Mouse (Mus musculus) liver, embryonic 11.5 days (tissue): Measurements from ENCODE around the gene Maml3. TPM values are rescaled to one million over a fixed set of nuclear protein-coding genes. Genes with fewer than 3 reads are reported as not detected.

Experiments used
- ATAC-seq: fragments of 200-750 bp; cut with Nextera tagmentation; replicated peaks from 2 replicates; pipeline ENCODE4 v1.8.0; 2017; ENCODE audit warnings: moderate number of reproducible peaks, mild to moderate bottlenecking, moderate TSS enrichment, moderate library complexity; ENCODE audit not compliant: low FRiP score
- DNase-seq: peaks from one replicate; pipeline ENCODE4 v3.0.0-alpha.2; 2017; ENCODE audit warnings: low spot score
- H3K27ac ChIP-seq: fragments of 300-500 bp; sonication (generic); 2 replicates; pipeline ENCODE4 v1.5.1; 2014; ENCODE audit warnings: mild to moderate bottlenecking, low read depth, low read length, control low read depth
- H3K27me3 ChIP-seq: fragments of 300-500 bp; sonication (generic); replicated peaks from 2 replicates; pipeline ENCODE4 v1.6.1; 2014; ENCODE audit warnings: low read length, mixed read lengths; ENCODE audit not compliant: control insufficient read depth, insufficient read depth
- H3K36me3 ChIP-seq: fragments of 300-500 bp; sonication (generic); 2 replicates; pipeline ENCODE4 v1.6.1; 2014; ENCODE audit warnings: mild to moderate bottlenecking, low read length, moderate library complexity, mixed read lengths; ENCODE audit not compliant: control insufficient read depth, insufficient read depth
- H3K4me1 ChIP-seq: fragments of 300-500 bp; sonication (generic); replicated peaks from 2 replicates; pipeline ENCODE4 v1.6.1; 2014; ENCODE audit warnings: low read length, mixed read lengths; ENCODE audit not compliant: control insufficient read depth, insufficient read depth
- H3K4me2 ChIP-seq: fragments of 300-500 bp; sonication (generic); 2 replicates; pipeline ENCODE4 v1.6.1; 2014; ENCODE audit warnings: mild to moderate bottlenecking, control low read depth, moderate library complexity
- H3K4me3 ChIP-seq: fragments of 300-500 bp; sonication (generic); 2 replicates; pipeline ENCODE4 v1.5.1; 2014; ENCODE audit warnings: low read depth, low read length, control low read depth
- H3K9ac ChIP-seq: fragments of 300-500 bp; sonication (generic); 2 replicates; pipeline ENCODE4 v1.6.1; 2014; ENCODE audit warnings: low read depth, low read length, control low read depth
- H3K9me3 ChIP-seq: fragments of 300-500 bp; sonication (generic); 2 replicates; pipeline ENCODE4 v1.6.1; 2016; ENCODE audit warnings: low read length, inconsistent platforms, mixed read lengths; ENCODE audit not compliant: control insufficient read depth
- WGBS: fragments of 180-500 bp; shearing (Covaris S2); extraction: QIAGEN DNeasy Blood & Tissue Kit; methylation state at CpG from one replicate; pipeline ENCODE4 v1.1.7; 2014; 5-methylcytosine and 5-hydroxymethylcytosine counted together
- polyA plus RNA-seq: library from polyadenylated mRNA; unstranded; fragments of >200 nt; fragmentation: Nextera tagmentation; extraction: Ambion mirVana; gene quantifications from 2 replicates; pipeline ENCODE4 v1.2.1, GENCODE M21; 2014

Gene Maml3
- polyA plus RNA-seq, 1 experiment from 2014 or later, result 3.1 TPM

DNA sequence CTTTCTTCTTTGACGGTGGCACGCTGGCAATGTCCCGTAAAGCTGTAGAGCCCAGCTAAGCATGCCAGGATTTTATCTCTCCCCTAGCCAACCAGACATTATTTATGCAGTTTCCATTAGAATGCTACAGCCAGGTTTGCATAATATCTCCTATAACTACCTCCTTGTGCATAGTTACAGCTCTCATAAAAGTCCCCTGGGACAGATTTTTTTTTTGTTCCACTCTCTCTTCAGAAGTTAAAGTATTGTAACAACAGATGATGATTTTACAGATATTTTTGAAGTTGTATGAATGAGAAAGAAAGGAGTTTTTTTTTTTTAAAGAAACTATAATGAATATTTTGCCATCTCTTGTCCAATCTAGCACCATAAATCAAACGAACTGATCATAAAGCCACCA, 232.1 kb downstream of the Maml3 start:
- ATAC-seq (no peak), DNase-seq (no peak)
- Histone ChIP-seq H3K27me3 (no peaks in the 10 kb centered on the region), H3K4me3 (no peak overlapping the region), H3K4me2 (no peak overlapping the region), H3K9ac (no peak overlapping the region), H3K36me3 (no peaks in the 10 kb centered on the region), H3K4me1 (peaks cover 3% of the 10 kb centered on the region), H3K9me3 (no peaks in the 10 kb centered on the region), H3K27ac (no peak overlapping the region)
- WGBS, result 85% methylated on average over 4 of the region's 4 CpGs

DNA sequence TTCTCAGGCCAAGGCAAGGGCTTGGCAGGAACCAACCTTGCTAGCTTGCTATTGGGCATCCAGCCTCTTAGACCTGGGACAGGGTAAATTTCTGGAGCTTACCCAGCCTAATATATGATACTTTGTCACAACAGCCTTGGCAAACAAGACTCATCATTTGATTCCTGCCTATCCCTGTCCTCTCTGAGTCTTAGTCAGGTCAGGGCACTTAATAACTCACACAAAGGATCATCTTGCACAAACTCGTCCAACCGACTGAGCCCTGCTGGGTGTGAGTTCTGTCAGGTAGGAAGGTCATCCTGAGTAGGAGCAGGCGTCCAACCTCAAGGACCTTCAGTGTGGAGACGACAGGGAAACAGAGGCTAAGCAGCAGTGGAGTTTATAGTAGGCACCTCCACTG, 233.5 kb downstream of the Maml3 start:
- Histone ChIP-seq H3K27me3 (no peaks in the 10 kb centered on the region), H3K4me2 (no peak overlapping the region), H3K4me1 (peaks cover 3% of the 10 kb centered on the region), H3K9me3 (no peaks in the 10 kb centered on the region), H3K36me3 (no peaks in the 10 kb centered on the region), H3K4me3 (no peak overlapping the region), H3K27ac (no peak overlapping the region), H3K9ac (no peak overlapping the region)
- DNase-seq (no peak), ATAC-seq (no peak)
- 77% methylated on average over 4 of the region's 4 CpGs for WGBS

DNA sequence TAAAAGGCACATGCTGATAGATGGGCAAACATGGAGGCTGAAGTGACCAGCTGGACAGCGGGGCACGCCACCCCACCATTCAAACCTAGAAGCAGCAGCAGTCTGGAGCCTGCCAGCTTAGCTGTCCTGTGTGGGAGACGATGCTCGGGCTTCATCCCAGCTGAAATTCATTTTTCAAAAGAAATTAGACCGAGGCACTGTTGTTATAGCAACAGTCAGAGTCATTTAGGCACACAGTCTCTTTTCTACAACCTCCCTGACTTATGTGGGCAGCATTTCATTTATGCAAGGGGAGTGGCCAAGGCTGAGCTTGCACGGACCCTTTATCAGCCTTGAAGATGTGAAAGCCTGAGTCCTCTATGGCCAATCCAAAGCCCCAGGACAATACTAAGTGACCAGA, 234.9 kb downstream of the Maml3 start:
- DNase-seq, result no peak
- H3K4me1 ChIP-seq, result peaks cover 3% of the 10 kb centered on the region
- no peak overlapping the region for H3K4me3 ChIP-seq
- ATAC-seq, result no peak
- H3K36me3 ChIP-seq, result no peaks in the 10 kb centered on the region
- 71% methylated on average over 6 of the region's 6 CpGs for WGBS
- H3K27ac ChIP-seq, result no peak overlapping the region
- no peaks in the 10 kb centered on the region for H3K9me3 ChIP-seq
- no peak overlapping the region for H3K4me2 ChIP-seq
- H3K9ac ChIP-seq, result no peak overlapping the region
- H3K27me3 ChIP-seq, result no peaks in the 10 kb centered on the region

DNA sequence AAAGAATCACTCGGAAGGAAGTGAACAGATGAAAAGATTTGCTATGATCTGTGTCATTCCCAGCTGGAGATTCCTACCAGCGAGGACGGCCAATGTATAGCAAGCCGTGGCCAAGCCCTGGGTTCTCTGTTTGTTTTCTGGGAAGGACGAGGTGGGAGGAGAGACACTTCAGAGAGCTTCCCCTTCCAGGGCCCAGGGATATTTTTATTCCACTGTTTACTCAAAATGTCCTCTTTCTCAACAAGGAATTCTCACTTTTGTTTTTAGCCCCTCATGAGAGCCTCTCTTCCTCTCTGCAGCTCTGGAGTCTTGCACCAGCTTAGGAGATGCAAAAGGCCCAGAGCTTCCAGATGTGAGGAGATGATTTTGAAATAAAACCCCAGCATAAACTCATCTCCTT, 236.0 kb downstream of the Maml3 start:
- no peak for ATAC-seq
- H3K27me3 ChIP-seq, result no peaks in the 10 kb centered on the region
- 42% methylated on average over 5 of the region's 5 CpGs for WGBS
- no peaks in the 10 kb centered on the region for H3K9me3 ChIP-seq
- H3K4me1 ChIP-seq, result peaks cover 3% of the 10 kb centered on the region
- no peak overlapping the region for H3K9ac ChIP-seq
- no peaks in the 10 kb centered on the region for H3K36me3 ChIP-seq
- no peak for DNase-seq
- no peak overlapping the region for H3K27ac ChIP-seq
- H3K4me3 ChIP-seq, result no peak overlapping the region
- no peak overlapping the region for H3K4me2 ChIP-seq

DNA sequence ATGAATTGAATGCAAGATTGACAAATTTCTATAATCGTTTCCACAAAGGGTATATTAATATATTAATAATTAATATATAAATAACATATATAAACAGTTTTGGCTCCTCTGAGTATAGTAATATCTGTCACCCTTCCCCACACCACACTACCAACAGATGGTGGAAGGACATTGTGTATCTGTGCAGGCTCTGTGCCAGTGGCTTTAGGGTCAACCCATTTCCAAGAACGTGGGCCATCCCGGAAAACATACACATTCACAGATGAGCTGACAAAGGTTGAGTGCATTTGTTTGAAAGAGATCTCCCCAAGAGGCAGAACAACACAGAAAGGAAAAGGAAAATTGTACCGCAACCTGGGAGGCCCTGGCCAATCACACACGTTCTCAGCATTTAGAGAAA, 238.4 kb downstream of the Maml3 start:
- Histone ChIP-seq H3K9ac (no peak overlapping the region), H3K4me3 (no peak overlapping the region), H3K4me1 (peaks cover 3% of the 10 kb centered on the region), H3K27me3 (no peaks in the 10 kb centered on the region), H3K4me2 (no peak overlapping the region), H3K9me3 (no peaks in the 10 kb centered on the region), H3K27ac (no peak overlapping the region), H3K36me3 (no peaks in the 10 kb centered on the region)
- WGBS, result 85% methylated on average over 5 of the region's 5 CpGs
- ATAC-seq (no peak), DNase-seq (no peak)

- no peak overlapping the region for H3K27ac ChIP-seq
- H3K4me2 ChIP-seq, result no peak overlapping the region
- 85% methylated on average over 9 of the region's 9 CpGs for WGBS
- DNase-seq (no peak), ATAC-seq (no peak)
- 0 out of 2 replicates have a peak, but pooled peaks cover 4% of the 10 kb centered on the region for H3K4me1 ChIP-seq
- H3K9me3 ChIP-seq, result no peaks in the 10 kb centered on the region
- H3K27me3 ChIP-seq, result no peaks in the 10 kb centered on the region
- no peaks in the 10 kb centered on the region for H3K36me3 ChIP-seq
- no peak overlapping the region for H3K4me3 ChIP-seq
- H3K9ac ChIP-seq, result no peak overlapping the region
Observed at GRCm38 (mm10) chr3:51861631-51862030, 243.2 kb downstream of the Maml3 start.

DNA sequence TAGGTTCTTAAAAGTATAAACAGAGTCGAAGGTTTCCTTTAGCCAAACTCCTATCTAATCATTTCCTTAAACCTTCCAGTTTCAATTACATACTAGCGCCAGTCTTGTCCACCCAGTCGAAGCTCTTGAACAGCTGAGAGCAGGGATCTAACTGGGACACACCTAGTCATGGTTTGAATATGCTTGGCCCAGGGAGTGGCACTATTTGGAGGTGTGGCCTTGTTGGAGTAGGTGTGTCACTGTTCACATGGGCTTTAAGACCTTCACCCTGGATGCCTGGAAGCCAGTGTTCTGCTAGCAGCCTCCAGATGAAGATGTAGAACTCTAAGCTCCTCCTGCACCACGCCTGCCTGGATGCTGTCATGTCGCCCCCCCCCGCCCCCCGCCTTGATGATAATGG, 244.4 kb downstream of the Maml3 start:
- DNase-seq (no peak), ATAC-seq (no peak)
- Histone ChIP-seq H3K9me3 (no peaks in the 10 kb centered on the region), H3K4me2 (no peak overlapping the region), H3K4me1 (0 out of 2 replicates have a peak, but pooled peaks cover 4% of the 10 kb centered on the region), H3K27ac (no peak overlapping the region), H3K4me3 (no peak overlapping the region), H3K36me3 (no peaks in the 10 kb centered on the region), H3K27me3 (no peaks in the 10 kb centered on the region), H3K9ac (no peak overlapping the region)
- WGBS, result 84% methylated on average over 7 of the region's 7 CpGs

- Histone ChIP-seq H3K4me3 (no peak overlapping the region), H3K4me1 (0 out of 2 replicates have a peak, but pooled peaks cover 4% of the 10 kb centered on the region), H3K9me3 (no peaks in the 10 kb centered on the region), H3K27ac (no peak overlapping the region), H3K4me2 (no peak overlapping the region), H3K36me3 (no peaks in the 10 kb centered on the region), H3K9ac (no peak overlapping the region), H3K27me3 (no peaks in the 10 kb centered on the region)
- DNase-seq, result no peak
- no peak for ATAC-seq
- 59% methylated on average over 2 of the region's 2 CpGs for WGBS
Observed at GRCm38 (mm10) chr3:51859208-51859607, 245.7 kb downstream of the Maml3 start.

- ATAC-seq (no peak), DNase-seq (no peak)
- no peak overlapping the region for H3K4me3 ChIP-seq
- no peaks in the 10 kb centered on the region for H3K36me3 ChIP-seq
- 80% methylated on average over 10 of the region's 10 CpGs for WGBS
- H3K27ac ChIP-seq, result no peak overlapping the region
- H3K4me2 ChIP-seq, result no peak overlapping the region
- H3K27me3 ChIP-seq, result no peaks in the 10 kb centered on the region
- H3K9me3 ChIP-seq, result no peaks in the 10 kb centered on the region
- no peaks in the 10 kb centered on the region for H3K4me1 ChIP-seq
- no peak overlapping the region for H3K9ac ChIP-seq
Observed at GRCm38 (mm10) chr3:51854152-51854551, 250.7 kb downstream of the Maml3 start.
